Mouse (Mus musculus) G1E-ER4 (cell line): ENCODE results near the gene Nacad. TPM values are rescaled to one million over a fixed set of nuclear protein-coding genes. Genes with fewer than 3 reads are reported as not detected.

Source experiments
- GATA1 ChIP-seq: IDR thresholded peaks from one replicate; pipeline ENCODE4 v1.8.0; 2012; ENCODE audit warnings: low read length, inconsistent platforms
- polyA plus RNA-seq: library from polyadenylated mRNA; stranded (reverse); fragments of >175 nt; gene quantifications from 2 replicates; pipeline ENCODE4 v1.2.3, GENCODE M21; 2012

The Nacad gene
- polyA plus RNA-seq, 1 experiment: 0.27 TPM

- no peak for TF ChIP-seq GATA1
These were observed 42.7 kb downstream of the Nacad start for GRCm38 (mm10) chr11:6563201-6563600.

- TF ChIP-seq GATA1: no peak
These were observed 43.5 kb downstream of the Nacad start for GRCm38 (mm10) chr11:6562359-6562758.

GRCm38 (mm10) chr11:6561474-6561873 is 44.4 kb downstream of the Nacad start:
- TF ChIP-seq GATA1: no peak

GRCm38 (mm10) chr11:6560655-6561360 is 45.0 kb downstream of the Nacad start:
- TF ChIP-seq GATA1: no peak

- no peak for TF ChIP-seq GATA1
These were observed 45.9 kb downstream of the Nacad start for GRCm38 (mm10) chr11:6559996-6560395.

- no peak for TF ChIP-seq GATA1
These were observed 47.6 kb downstream of the Nacad start for GRCm38 (mm10) chr11:6558234-6558633.

GRCm38 (mm10) chr11:6550201-6550600 is 55.7 kb downstream of the Nacad start:
- no peak for TF ChIP-seq GATA1

- TF ChIP-seq GATA1: no peak
These were observed 56.1 kb downstream of the Nacad start for GRCm38 (mm10) chr11:6549770-6550169.

Other genes with a start within 250 kb of the Nacad start
- 217 and 244 TPM in 2 replicates for gene Zmiz2, start 217.0 kb downstream of the Nacad start, polyA plus RNA-seq
- 82.5 and 137 TPM in 2 replicates for gene Ppia, start 190.6 kb downstream of the Nacad start, polyA plus RNA-seq
- 37.2 and 73.5 TPM in 2 replicates for gene H2afv, start 161.6 kb downstream of the Nacad start, polyA plus RNA-seq
- 10.7 and 13.5 TPM in 2 replicates for gene Purb, start 130.1 kb downstream of the Nacad start, polyA plus RNA-seq
- 27.9 and 34.5 TPM in 2 replicates for gene Myo1g, start 85.1 kb downstream of the Nacad start, polyA plus RNA-seq
- gene Ccm2, start 59.2 kb downstream of the Nacad start, polyA plus RNA-seq: 39.4 and 44.2 TPM in 2 replicates
- gene Tbrg4, start 20.0 kb upstream of the Nacad start, polyA plus RNA-seq: 224 and 239 TPM in 2 replicates
- gene Wap, start 32.6 kb upstream of the Nacad start, polyA plus RNA-seq: not detected in 2 replicates
- not detected in 2 replicates for gene Ramp3, start 52.5 kb upstream of the Nacad start, polyA plus RNA-seq
- gene Gm11983, start 231.6 kb upstream of the Nacad start, polyA plus RNA-seq: not detected in 2 replicates